Mouse (Mus musculus): ENCODE data around the gene Fbxo44.

DNA sequence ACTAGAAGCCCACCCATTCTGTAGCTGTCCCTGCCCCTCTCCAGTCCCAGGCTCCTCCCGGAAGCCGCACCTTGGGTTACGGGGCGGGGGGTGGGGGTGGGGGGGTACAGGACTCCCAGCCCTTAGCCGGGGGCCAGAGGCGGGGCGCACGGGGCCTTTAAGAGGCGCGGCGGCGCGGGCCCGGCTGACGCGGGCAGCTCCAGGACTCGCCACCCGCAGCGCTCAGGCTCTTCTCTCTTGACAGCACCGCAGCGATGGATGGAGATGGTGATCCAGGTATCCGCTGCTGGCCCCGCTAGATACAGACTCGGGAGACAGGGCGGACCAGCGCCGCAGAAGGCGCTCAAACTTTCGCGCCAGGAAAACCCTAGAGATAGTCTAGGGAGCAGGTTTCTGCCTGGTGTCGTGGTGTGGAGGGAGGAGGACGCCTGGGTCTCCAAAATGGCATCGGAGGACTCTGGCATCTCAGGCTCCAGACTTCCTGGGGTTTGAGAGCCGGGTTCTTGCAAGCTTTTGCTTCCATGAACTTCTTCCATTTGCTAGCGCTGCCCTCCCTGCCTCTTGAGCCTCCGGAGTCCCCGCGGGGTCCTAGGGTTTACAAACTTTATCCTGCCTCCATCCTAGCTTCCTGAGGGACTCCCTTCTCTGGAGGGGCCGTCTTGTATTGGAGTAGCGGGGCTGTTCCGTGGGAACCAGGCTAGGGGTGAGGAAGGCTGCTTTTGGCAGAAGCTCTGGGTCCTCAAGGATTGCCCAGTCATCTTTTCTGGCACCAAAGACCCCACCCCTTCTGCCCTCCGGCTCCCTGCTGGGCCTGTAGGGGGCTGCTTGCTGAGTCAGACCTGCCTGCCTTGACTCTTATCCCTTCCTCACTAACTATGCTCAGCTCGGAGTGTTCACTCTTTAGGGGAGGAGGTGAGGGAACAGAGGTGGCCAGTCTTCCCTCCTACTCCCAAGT lies at the start of gene Fbxo44, which contains the start of gene Fbxo2:
- TF ChIP-seq MAX (IDR thresholded peaks at IDR 0.05) = no peak
- no peak for TF ChIP-seq CTCF (IDR thresholded peaks at IDR 0.05; ENCODE audit: control insufficient read depth, insufficient read depth, insufficient read length)
- TF ChIP-seq CEBPB (IDR thresholded peaks at IDR 0.05; ENCODE audit: low read depth) = no peak
- TF ChIP-seq MYOD1 (IDR thresholded peaks at IDR 0.05; ENCODE audit: control insufficient read depth, insufficient read length, low read depth) = no peak
- no peak for TF ChIP-seq MYOG (IDR thresholded peaks at IDR 0.05; ENCODE audit: control insufficient read depth, extremely low read depth, insufficient read length)
